Mouse (Mus musculus): ENCODE measurements around the gene Pwp2. TPM values are rescaled to one million over a fixed set of nuclear protein-coding genes. Genes with fewer than 3 reads are reported as not detected.
"Not testable (repeated sequence)": the region's sequence is repeated elsewhere in the genome, so short reads cannot be mapped to it uniquely, and the experiment has no call there.

Pwp2 gene
- polyA plus RNA-seq (2015; fragmentation: Nextera tagmentation; extraction: Ambion mirVana) = 18.1 and 18.7 TPM in 2 replicates

DNA sequence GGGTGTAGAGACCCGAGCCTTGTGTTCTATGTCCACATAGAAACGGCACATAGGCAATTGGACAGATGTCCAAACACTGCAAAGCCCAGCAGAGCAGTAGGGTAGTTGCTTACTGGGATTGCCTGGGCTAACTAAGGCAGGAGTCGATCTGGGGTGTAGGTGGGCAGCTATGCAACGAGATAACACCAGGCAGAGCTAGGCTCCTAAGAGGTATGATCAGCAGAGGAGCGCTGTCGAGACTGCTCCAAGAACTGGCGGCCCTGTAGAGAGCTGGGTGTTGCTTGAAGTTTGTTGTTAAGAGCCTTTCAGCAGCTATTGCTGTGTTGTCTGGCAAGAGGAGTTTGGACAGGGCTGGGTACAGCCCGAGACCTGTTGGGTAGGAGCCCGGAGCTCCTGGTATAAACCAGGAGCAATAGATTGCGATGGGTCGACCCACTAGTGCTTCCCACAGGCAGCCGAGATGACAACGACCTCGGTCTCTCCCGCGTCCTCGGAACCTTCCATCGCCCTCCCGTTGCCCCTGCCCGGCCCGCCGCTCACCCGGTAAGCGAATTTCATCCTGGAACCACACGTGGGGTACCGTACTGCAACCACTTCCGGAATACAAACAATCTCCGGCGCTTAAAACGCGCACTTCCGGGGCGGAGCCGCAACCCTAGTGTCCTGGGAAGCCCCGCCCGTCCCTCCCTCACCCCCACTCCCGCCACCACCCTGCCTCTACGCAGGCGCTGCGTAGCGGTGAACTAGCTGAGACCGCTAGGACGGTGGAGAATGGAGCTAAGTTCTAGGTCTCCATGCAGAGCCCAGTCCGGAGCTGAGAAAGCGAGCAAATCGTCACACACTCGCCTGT is at the start of gene Pwp2:
Gene Pwp2 (minus strand): TSS at position 619 of the 850 bp plus-strand sequence.
- DNase-seq (ENCODE audit: low spot score) = peak; percentile 95

DNA sequence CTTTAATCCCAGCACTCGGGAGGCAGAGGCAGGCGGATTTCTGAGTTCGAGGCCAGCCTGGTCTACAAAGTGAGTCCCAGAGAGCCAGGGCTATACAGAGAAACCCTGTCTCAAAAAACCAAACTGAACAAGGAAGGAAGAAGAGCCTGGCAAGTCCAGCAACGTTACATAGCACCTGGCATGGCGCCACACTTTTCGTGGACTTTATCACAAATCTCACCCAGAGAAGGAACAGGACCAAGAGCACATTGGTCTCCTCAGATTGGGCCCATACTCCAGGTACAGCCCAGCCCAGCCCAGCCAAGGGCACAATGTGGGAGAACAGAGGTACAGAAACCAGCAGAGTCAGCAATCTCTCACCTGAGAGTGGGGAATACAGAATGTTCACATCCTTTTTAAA is 48.8 kb upstream of the Pwp2 start:
- no peak for DNase-seq (ENCODE audit: low spot score)

DNA sequence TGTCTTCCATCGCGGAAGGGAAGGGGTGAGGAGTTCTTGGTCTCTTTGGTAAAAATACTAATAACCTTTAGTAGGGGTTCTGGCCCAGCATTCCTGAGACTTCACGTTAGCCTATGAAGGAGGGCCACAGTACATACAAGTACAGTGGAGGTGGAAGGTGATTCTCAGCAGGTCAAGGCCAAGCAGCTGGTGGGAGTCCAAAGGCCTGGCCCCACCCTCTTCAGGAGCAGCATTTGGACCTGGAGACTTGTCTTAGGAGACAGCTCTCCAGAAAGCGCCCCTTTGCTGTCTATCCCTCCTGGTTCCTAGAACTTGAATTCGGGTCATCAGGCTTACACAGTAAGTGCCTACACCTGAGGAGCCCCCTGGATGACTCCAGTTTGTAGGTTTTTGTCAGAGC is 48.2 kb upstream of the Pwp2 start:
- DNase-seq (ENCODE audit: low spot score) = no peak

DNA sequence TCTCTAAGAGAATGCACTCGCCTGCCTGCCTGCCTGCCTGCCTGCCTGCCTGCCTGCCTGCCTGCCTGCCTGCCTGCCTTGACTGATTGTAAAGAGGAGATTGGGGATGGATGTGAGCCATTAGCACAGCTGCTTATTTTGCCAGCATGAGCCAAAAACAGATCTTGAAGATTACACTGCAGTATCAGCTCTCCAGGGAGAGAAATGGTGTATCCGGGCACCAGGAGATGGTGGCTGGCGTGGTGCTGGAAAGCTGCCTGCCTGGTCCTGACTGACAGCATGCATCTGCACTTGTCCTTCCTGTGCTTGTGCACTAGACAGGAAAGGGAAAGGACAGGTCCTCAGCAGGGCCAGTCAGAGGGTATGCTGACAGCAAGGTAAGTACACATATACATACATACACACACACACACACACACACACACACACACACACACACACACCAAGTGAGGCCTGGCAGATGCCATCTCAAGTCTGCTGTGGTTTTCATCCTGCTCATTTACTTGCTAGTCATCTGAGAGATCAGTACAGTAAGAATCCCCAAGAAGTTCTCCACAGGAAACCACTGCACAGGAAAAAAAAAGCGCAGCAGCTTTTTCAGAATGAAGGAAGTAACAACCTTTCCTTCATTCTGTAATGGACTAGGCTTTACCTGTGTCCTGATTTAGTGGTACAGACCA is 47.5 kb upstream of the Pwp2 start:
- DNase-seq (ENCODE audit: low spot score) = peak; percentile 53

DNA sequence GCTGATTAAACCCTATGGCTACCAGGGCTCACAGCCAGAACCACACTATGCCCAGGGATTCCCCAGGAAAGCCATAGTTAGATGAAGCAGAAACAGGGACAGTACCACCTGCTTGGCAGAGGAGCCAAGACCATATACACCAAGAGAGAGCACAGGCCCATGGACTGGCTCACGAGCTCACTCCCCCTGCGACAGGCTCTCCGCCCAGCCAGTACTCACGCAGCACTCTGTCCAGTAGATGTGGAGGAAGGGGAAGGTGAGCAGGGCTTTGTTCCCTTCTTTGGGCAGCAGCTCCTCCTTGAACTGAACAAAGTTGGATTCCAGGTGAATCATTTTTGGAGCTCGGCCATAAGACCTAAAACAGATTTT is 43.6 kb upstream of the Pwp2 start:
- DNase-seq (ENCODE audit: low spot score) = no peak

DNA sequence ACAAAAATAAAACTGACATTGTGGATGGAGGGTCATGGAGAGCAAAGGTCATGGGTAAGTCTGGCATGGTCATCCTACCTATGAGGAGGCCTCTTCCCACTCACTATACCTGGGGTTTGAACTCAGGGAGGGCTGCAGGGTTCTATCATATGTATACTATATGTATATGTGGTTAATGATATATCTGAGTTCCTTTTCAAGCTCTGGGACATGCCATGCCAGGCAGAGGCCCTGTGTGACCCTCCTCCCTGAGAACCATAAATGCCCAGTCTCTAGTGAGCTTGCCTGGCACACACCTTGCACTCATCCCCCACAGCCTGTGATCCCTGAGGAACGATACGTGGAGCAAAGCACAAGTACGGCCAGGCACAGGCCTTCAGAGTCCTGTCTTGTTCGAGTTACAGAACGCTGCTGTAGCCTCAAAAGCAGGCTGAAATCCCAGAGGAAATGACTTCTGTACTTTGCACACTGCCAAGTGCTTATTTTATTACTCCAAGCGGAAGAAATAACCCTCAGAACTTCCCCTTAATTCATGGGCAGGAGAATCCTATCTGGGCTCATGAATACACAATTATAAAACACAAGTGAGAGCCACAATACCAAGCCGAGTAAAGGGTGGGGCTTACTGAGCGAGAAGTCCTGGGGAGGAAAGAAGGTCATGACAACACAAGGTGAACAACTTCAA is 43.1 kb upstream of the Pwp2 start:
- no peak for DNase-seq (ENCODE audit: low spot score)

DNA sequence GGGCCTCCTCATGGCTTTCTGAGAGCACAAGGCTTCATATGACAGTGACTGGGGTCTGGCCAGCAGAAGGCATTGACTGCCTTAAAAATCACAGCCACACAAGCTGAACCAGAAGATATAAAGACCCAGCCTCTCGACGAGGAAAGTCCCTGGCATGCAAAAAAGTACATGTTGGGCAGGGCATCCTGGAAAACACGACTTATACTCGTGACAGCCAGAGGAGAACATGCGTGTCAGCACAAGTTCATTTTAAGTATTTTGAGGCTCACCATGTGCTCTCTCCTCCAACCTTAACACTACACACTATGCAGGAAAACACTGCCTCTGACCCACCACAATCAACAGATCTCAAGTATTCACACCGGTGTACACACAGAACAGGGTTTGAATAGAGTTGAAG is 39.2 kb upstream of the Pwp2 start:
- DNase-seq (ENCODE audit: low spot score) = no peak

DNA sequence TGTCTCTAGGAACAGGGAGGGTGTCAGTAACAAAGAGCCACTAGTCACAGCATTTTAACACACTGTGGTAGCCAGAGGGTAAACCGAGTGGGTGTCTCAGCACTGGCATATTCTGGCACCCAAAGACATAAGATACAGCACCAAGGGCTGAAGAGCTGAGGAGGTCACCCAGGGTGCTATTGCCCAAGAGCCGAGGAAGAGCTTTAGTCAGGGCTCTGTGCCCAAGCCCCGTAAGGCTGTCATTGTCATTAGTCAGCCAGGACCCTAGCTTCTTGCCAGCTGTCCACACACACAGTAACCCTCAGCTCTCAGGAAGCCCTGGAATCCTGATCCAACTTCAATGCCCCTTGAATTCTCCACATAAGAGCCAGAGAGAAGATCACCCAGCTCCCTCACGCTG is 38.0 kb upstream of the Pwp2 start:
- no peak for DNase-seq (ENCODE audit: low spot score)

DNA sequence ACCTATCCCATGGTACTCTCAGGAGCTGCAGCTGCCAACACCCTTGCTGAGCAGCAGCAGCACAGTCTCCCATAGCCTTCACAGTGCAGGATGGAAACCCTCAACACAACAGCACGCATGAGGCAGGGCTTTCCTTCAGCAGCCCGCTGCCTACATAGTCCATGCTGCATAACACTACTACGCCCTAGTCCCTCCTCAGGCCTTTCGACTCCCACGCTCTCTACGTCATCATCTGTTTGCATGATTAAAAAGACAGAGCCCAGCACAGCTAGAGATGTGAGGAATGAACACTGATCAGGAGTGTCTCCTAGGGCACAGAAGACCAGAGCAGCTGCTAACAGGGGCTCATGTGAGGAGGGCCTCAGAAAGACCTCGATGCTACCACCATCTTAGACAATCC is 36.4 kb upstream of the Pwp2 start:
- DNase-seq (ENCODE audit: low spot score) = no peak

DNA sequence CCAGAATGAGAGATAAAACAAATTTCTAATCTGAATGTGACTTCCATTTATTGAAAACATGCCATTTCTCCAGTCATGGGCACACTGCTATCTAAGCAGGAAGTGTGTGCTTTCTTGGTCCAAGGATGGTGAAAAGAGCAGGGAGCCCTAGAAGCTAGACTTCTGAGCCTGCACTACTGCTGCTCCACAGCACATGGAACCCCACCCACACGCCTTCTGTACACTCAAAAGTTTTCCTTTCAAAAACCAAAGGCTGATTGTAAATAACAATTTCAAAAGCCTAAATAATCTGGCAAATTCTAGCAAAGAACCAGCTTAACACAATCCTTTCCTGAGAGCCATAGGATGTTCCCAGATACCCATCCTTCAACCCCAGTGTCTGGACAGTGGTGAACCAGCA is 34.6 kb upstream of the Pwp2 start:
- no peak for DNase-seq (ENCODE audit: low spot score)

DNA sequence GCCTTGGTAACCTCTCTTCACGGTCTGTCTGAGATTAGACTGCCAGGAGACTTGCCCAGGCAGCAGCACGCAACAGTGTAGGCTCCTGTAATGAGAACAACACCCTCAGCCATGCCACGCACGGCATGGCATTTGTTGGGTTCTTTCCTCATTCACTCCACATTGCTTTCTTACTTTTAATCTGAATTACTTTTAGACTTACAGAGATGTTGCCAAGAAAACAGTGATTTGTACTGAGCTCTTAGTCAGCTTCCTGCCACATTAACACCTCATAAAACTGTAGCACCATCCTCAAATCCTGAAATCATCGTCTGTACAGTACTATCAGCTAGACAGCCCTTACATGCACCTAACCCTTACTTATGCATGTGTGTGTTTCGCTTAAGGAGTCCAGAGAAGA is 33.6 kb upstream of the Pwp2 start:
- no peak for DNase-seq (ENCODE audit: low spot score)

DNA sequence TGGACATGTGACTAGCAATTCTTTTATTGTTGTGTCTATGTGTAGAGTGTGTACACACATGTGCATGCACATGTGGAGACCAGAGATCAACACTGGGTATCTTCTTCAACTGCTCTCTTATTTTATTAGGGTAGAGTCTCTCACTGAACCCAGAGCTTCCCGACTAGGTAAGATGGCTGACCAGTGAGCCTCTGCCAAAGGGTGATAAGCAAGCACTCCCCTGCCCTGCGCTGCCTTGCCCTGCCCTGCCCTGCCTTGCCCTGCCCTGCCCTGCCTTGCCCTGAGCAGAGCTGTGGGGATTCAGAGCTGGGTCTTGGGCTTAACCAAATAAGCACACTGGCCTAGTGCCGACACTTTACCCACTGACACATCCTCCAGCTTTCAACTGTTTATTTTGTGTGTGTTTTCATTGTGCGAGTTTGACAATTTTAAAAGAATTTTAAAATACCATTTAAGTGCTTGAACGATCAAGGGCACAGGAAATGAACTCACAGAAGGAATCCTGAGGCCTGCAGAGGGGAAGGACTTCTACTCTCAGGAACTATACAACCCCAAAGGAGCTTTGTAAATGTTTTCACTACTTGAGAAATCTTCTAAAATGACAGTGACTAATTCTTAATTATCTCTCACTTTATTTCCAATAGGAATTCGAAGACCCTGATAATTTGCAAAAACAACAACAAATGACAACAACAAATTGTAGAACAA is 31.6 kb upstream of the Pwp2 start:
- DNase-seq (ENCODE audit: low spot score) = no peak

DNA sequence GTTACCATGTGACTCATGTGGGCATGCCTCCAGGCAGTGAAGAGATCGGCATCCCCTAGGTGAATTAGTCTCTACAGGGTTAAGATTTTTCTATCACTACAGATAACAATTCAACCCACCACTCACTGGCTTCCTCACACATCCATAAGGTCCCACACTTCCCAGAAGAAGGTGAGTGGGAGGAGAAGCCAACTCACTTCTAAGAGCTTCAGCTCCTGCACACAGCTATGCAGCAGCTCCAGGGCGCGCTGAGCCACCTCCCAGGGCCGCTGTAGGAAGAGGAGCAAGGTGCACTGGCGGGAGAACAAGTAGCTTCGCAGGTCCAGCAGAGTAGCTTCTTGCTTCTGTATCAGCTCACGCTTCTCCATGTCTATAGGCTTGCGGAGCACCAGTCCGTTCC is 29.4 kb upstream of the Pwp2 start:
- DNase-seq (ENCODE audit: low spot score) = no peak

DNA sequence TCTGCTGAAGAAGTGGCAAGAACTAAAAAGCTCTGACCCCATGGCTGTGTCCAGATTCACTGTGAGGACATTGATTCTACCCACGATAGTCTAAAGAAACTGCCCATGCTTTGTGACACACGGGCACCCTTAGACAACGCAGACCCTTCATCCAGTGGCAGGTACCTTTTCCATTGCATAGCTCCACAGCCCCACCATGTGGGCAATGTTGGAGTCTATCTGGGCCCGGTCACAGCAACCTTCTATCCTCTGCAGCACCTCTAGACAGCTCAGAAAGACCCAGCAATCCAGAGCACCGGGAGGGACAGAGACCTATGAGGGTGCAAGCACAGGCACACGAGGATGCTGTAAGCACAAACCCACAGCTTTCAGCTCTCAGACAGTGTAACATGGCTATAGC is 26.4 kb upstream of the Pwp2 start:
- DNase-seq (ENCODE audit: low spot score) = peak; percentile 29

DNA sequence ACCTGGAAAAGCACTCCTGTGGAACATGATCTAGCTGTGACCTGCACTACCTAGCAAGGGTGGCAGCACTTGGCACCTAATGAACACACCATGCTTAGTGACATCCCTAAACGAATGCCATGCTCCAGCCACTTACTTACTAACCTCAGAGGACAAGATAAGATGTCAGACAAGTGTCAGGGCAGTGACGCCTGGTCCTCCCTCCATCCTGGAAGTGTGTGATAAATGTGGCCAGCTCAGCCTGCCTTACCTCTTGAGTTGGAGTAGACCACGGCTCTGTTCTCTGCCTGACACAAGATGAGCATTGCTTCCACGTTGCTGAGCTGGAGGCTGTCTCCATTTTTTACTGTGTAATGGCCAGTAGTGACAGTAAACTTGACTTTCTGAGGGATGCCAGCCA is 16.2 kb upstream of the Pwp2 start:
- no peak for DNase-seq (ENCODE audit: low spot score)

DNA sequence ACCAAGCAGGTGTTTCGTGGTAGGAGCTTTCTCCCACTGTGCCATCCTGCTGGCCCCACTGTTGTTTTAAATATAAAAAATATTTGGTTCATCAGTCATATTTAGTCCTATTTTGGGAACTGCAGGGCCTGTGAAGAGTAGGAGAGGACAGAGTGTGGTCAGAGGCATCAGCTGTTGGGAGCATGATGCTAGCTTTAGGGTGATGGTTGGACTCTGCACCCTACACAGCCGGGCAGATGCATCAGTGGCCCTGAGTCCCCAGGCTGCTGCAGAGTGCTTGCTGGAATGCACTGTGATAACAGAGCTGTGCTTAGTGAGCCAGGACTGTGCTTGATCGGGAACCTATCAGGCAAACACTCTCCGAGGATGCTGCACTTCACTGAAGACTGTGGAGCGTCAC is 8.0 kb upstream of the Pwp2 start:
- DNase-seq (ENCODE audit: low spot score) = no peak

DNA sequence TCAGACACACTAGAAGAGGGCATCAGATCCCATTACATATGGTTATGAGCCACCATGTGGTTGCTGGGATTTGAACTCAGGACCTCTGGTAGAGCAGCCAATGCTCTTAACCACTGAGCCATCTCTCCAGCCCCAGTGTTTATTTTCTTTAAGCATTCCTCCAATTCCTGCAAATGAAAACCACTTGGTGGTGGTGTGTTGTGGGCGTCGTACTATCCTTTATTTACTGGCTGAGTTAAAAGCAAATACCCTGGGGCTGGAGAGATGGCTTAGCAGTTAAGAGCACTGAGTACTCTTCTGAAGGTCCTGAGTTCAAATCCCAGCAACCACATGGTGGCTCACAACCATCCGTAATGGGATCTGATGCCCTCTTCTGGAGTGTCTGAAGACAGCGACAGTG is 1.1 kb upstream of the Pwp2 start:
- DNase-seq (ENCODE audit: low spot score) = not testable (repeated sequence)

DNA sequence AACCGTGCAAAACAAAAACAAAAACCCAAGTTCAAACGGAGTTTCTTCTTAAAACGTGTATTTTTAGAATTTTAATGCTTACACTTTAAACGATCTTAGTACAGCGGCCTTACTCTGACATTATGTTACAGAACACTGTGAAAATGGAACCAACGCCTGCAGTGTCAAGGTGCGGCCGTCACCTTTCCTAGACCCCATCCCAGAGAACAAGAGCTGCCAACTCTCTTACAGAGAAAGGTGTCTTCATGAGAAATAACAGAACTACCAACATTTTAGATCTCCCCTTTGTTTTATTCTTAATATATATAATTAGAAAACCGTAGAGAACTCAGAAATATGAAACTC is 404 bp upstream of the Pwp2 start:
- no peak for DNase-seq (ENCODE audit: low spot score)

DNA sequence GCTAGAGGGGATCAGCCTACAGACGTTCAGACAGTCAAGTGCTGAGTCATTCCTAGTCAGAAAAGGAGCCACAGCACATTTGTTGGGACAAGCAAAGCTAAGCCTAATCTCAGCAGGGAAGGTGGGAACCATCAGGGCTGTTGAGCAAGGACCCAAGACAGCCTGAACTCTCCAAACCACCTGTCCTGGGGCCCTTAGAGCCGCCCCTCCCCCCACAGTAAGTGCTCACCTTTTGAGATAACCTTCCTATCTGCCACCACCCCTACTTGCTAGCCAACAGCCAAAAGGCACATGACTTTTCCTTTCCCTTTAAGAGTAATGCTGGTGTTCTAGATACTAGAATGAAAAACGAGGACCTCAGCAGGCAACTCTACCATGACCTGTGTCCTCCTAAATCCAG is 1.4 kb downstream of the Pwp2 start:
- DNase-seq (ENCODE audit: low spot score) = no peak

DNA sequence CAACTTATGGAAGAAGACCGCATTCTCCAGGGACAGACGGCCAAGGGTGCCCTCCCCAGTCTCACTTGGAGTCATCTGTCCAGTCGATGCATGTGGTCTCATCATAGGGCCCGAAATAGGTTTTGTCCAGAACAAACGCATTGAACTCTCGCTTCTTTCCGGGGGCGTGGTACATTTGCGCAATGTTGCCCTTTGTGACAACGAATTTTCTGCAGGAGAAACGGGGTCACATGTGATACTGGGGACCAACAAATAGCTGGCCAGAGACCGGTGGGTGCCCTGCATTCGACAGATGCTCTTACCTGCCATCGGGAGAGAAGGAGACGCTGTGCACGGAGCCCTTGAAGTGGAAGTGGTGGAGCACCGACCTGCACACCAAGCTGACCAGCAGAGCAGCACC is 2.6 kb downstream of the Pwp2 start:
- no peak for DNase-seq (ENCODE audit: low spot score)

DNA sequence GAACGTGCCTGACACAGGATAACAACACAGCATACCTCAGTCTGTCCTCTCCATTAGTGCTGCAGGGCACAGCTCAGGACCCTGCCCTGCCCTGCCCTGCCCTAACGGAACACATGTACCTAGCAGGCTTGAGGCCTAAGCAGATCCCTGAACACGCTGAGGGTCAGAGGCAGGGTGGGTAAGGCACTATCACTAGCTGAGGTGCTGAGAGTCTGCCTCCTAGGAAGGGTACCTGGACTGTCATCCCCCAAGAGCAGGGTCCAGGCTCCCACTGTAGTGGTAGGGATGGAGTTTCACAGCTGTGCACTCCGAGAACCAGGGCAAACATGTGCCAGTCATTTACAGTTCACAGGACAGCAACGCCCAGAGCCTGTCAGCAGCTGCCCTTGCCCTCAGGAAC is 10.5 kb downstream of the Pwp2 start:
- DNase-seq (ENCODE audit: low spot score) = no peak

DNA sequence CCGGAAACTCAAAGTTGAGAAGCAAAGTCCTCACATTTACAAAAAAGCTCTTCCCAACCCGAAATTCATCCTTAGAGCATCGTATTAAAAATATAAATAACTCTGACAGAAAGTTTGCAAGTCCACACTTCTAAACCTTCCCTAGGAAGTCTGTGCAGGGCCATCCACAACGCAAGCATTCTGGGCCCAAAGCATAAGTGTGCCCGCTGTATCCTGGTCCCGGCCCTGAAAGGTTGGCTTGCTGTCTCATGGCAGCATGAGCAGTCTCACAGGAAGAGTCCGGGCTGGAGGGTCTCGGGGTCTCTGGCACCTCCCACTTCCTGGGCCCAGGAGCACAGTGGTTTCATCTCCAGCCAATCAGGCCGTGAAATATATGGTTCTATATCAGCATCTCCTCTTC is 13.4 kb downstream of the Pwp2 start:
- DNase-seq (ENCODE audit: low spot score) = no peak
